Mouse (Mus musculus) MEL (cell line): ENCODE measurements around the gene Rab26.

ENCODE experiments used
- BHLHE40 ChIP-seq: IDR thresholded peaks from 2 replicates; pipeline ENCODE4 v1.6.1; 2012; ENCODE audit warnings: low read depth, mild to moderate bottlenecking, inconsistent platforms, low read length, improper control_type of control experiment, borderline replicate concordance
- CHD1 ChIP-seq: IDR thresholded peaks from 2 replicates; pipeline ENCODE4 v1.6.1; 2012; ENCODE audit warnings: low read depth, mild to moderate bottlenecking, inconsistent platforms, low read length, improper control_type of control experiment
- CTCF ChIP-seq, 3 experiments: IDR thresholded peaks in 2 of 3; conservative IDR thresholded peaks in 1 of 3; 2 replicates each; pipeline ENCODE4 v1.5.1; 2011 to 2012; ENCODE audit warnings: low read length in 3 of 3, low read depth in 2 of 3, mild to moderate bottlenecking in 2 of 3, improper control_type of control experiment in 1 of 3, inconsistent platforms in 1 of 3, mixed read lengths in 1 of 3, moderate library complexity in 1 of 3; ENCODE audit not compliant: control insufficient read depth in 1 of 3, insufficient read depth in 1 of 3, poor library complexity in 1 of 3, severe bottlenecking in 1 of 3
- E2F4 ChIP-seq: IDR thresholded peaks from 2 replicates; pipeline ENCODE4 v1.6.1; 2011; ENCODE audit warnings: low read depth, low read length, improper control_type of control experiment, borderline replicate concordance
- ELF1 ChIP-seq: IDR thresholded peaks from 2 replicates; pipeline ENCODE4 v1.6.1; 2014; ENCODE audit warnings: low read depth, mild to moderate bottlenecking, inconsistent platforms, low read length, improper control_type of control experiment, moderate library complexity
- MAX ChIP-seq: IDR thresholded peaks from 2 replicates; pipeline ENCODE4 v1.6.1; 2011; ENCODE audit warnings: low read length, improper control_type of control experiment
- MEF2A ChIP-seq: IDR thresholded peaks from 2 replicates; pipeline ENCODE4 v1.6.1; 2014; ENCODE audit warnings: low read depth, mild to moderate bottlenecking, inconsistent platforms, low read length, improper control_type of control experiment; ENCODE audit not compliant: poor library complexity, insufficient replicate concordance, severe bottlenecking; ENCODE audit errors: extremely low read depth
- MYC ChIP-seq: IDR thresholded peaks from 2 replicates; pipeline ENCODE4 v1.6.1; 2011; ENCODE audit warnings: low read depth, mild to moderate bottlenecking, low read length, improper control_type of control experiment, moderate library complexity
- POLR2A ChIP-seq, 2 experiments: IDR thresholded peaks; 2 replicates each; pipeline ENCODE4 v1.6.1; 2011 to 2012; ENCODE audit warnings: low read length in 2 of 2, mild to moderate bottlenecking in 2 of 2, control low read depth in 1 of 2, improper control_type of control experiment in 1 of 2, low read depth in 1 of 2, moderate library complexity in 1 of 2; ENCODE audit not compliant: control insufficient read depth in 1 of 2, insufficient read depth in 1 of 2, poor library complexity in 1 of 2
- TCF12 ChIP-seq: IDR thresholded peaks from 2 replicates; pipeline ENCODE4 v1.6.1; 2014; ENCODE audit warnings: low read depth, mild to moderate bottlenecking, inconsistent platforms, low read length, improper control_type of control experiment, moderate library complexity
- UBTF ChIP-seq: IDR thresholded peaks from 2 replicates; pipeline ENCODE4 v1.6.1; 2012; ENCODE audit warnings: low read depth, mild to moderate bottlenecking, inconsistent platforms, low read length, improper control_type of control experiment, moderate library complexity, borderline replicate concordance; ENCODE audit not compliant: insufficient read depth
- ZKSCAN1 ChIP-seq: IDR thresholded peaks from 2 replicates; pipeline ENCODE4 v1.6.1; 2012; ENCODE audit warnings: low read depth, mild to moderate bottlenecking, inconsistent platforms, low read length, improper control_type of control experiment, moderate library complexity

GRCm38 (mm10) chr17:24488662-24489264 lies 45.2 kb downstream of the Rab26 start:
- TF ChIP-seq MYC (no peak), CTCF (IDR thresholded peaks at IDR 0.05 in 2 of 3, conservative IDR thresholded peaks at IDR 0.05 in 1 of 3; ENCODE audit: control insufficient read depth in 1 of 3, insufficient read depth in 1 of 3, low read depth in 2 of 3, low read length in 3 of 3, poor library complexity in 1 of 3, severe bottlenecking in 1 of 3) (no peak), TCF12 (no peak), MAX (no peak), BHLHE40 (no peak), MEF2A (no peak), ELF1 (no peak), E2F4 (no peak), POLR2A (IDR thresholded peaks at IDR 0.05; ENCODE audit: control insufficient read depth in 1 of 2, insufficient read depth in 1 of 2, low read depth in 1 of 2, low read length in 2 of 2, poor library complexity in 1 of 2) (no peak), ZKSCAN1 (no peak), UBTF (no peak), CHD1 (no peak)
